Mouse (Mus musculus) limb, embryonic 13.5 days (tissue): ENCODE data around the gene Olfr1438-ps1. TPM values are rescaled to one million over a fixed set of nuclear protein-coding genes. Genes with fewer than 3 reads are reported as not detected.
"Not testable (repeated sequence)": the region's sequence is repeated elsewhere in the genome, so short reads cannot be mapped to it uniquely, and the experiment has no call there.

Experiments
- ATAC-seq: fragments of 200-750 bp; cut with Nextera tagmentation; 2 replicates; pipeline ENCODE4 v1.8.0; 2017; ENCODE audit warnings: low read depth, moderate number of reproducible peaks, moderate TSS enrichment; ENCODE audit not compliant: low FRiP score
- H3K27ac ChIP-seq: fragments of 300-500 bp; sonication (generic); 2 replicates; pipeline ENCODE4 v1.5.1; 2015; ENCODE audit warnings: inconsistent platforms, mild to moderate bottlenecking, moderate library complexity
- H3K27me3 ChIP-seq: fragments of 300-500 bp; sonication (generic); 2 replicates; pipeline ENCODE4 v1.6.1; 2015; ENCODE audit warnings: mild to moderate bottlenecking, inconsistent platforms
- H3K36me3 ChIP-seq: fragments of 300-500 bp; sonication (generic); 2 replicates; pipeline ENCODE4 v1.6.1; 2015; ENCODE audit warnings: inconsistent platforms, mild to moderate bottlenecking, moderate library complexity
- H3K4me1 ChIP-seq: fragments of 300-500 bp; sonication (generic); 2 replicates; pipeline ENCODE4 v1.6.1; 2015; ENCODE audit warnings: inconsistent platforms
- H3K4me2 ChIP-seq: fragments of 300-500 bp; sonication (generic); replicated peaks from 2 replicates; pipeline ENCODE4 v1.6.1; 2015; ENCODE audit warnings: inconsistent platforms, mild to moderate bottlenecking, moderate library complexity
- H3K4me3 ChIP-seq: fragments of 300-500 bp; sonication (generic); 2 replicates; pipeline ENCODE4 v1.5.1; 2015; ENCODE audit warnings: moderate library complexity, mild to moderate bottlenecking, inconsistent platforms
- H3K9ac ChIP-seq: fragments of 300-500 bp; sonication (generic); 2 replicates; pipeline ENCODE4 v1.6.1; 2015; ENCODE audit warnings: mild to moderate bottlenecking, inconsistent platforms
- H3K9me3 ChIP-seq: fragments of 300-500 bp; sonication (generic); 2 replicates; pipeline ENCODE4 v1.6.1; 2016; ENCODE audit warnings: inconsistent platforms
- WGBS: fragments of 180-500 bp; shearing (Covaris S2); methylation state at CpG from one replicate; pipeline ENCODE4 v1.1.7; 2015; 5-methylcytosine and 5-hydroxymethylcytosine counted together
- polyA plus RNA-seq: library from polyadenylated mRNA; unstranded; fragments of >200 nt; fragmentation: Nextera tagmentation; extraction: Ambion mirVana; gene quantifications from 2 replicates; pipeline ENCODE4 v1.2.1, GENCODE M21; 2015

Olfr1438-ps1 gene
- polyA plus RNA-seq = not detected in 2 replicates

DNA sequence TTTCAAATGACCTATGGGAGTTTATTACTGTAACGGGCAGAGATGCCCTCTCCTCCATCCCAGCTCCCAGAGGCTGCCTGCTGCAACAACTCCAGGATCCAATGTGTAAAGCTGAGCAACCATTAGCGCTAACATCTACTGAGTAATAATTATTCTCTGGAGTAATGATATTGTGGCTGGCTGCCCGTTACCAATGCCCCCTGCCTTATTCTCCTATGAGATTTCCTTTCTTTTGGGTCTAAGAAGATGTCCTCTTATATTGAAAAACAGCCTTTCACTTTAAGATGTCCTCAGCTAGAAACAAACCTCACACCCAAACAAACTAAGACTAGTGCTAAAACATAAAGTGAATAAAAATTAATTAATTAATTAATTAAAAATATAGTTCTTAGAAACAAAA lies at the start of gene Olfr1438-ps1:
Olfr1438-ps1 (minus strand) TSS at position 101 of the 400 bp plus-strand sequence.
- Histone ChIP-seq H3K36me3 (no peaks in the 10 kb centered on the region), H3K4me2 (no peak within 1 kb of the TSS), H3K9ac (no peak within 1 kb of the TSS), H3K4me1 (no peaks in the 10 kb centered on the region), H3K27ac (no peak within 1 kb of the TSS), H3K9me3 (no peaks in the 10 kb centered on the region), H3K4me3 (no peak within 1 kb of the TSS), H3K27me3 (no peaks in the 10 kb centered on the region)
- 81% methylated on average over 3 of the region's 3 CpGs for WGBS
- no peak for ATAC-seq

DNA sequence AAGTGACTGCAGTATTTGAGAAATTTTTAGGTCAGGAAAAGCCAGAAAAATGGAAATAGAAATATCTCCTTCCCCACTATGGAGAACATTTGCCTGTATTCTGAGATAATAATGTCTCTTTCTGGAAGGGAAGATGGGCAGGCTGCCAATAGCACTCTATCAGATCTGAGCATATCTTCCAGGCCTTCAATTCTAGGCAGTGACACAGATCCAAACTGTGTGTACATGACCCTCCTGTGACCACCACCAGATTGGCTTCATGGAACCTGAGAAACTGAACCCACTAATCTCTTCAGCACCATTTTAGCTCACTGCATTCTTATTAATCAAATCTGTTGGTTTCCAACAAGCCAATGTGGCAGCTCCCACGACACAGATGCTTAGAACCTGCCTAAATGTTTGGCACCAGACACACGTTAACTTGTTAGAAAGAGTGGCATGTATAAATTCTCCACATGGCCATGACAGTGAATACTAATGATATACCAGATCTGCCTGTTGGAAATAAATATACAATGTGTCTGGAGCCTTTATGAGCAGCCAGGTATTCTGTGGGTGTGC lies 38.8 kb upstream of the Olfr1438-ps1 start:
- WGBS = 65% methylated on average over 2 of the region's 2 CpGs

DNA sequence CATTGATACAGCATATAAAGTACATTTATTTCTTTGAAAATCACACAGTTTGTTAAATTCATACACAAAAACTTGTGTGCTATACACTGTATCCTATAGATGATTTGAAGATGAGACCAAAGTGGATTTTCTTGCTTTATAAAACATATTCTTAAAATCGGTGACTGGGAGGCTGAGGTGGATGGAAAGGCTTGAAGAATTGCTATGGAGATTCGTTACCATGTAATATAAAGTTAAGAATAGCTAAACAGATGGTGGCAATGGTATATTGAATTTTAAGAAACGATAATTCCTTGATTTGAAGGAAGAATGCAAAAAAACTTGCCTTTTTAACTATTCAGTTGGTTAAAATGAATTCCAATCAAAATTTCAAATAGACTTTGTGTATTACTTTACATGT lies 37.3 kb upstream of the Olfr1438-ps1 start:
- no peaks in the 10 kb centered on the region for H3K36me3 ChIP-seq
- 80% methylated on average over 3 of the region's 3 CpGs for WGBS
- H3K4me1 ChIP-seq = no peaks in the 10 kb centered on the region
- H3K4me2 ChIP-seq = no peak overlapping the region
- no peak overlapping the region for H3K27ac ChIP-seq
- ATAC-seq = no peak
- no peaks in the 10 kb centered on the region for H3K27me3 ChIP-seq
- no peak overlapping the region for H3K9ac ChIP-seq
- no peaks in the 10 kb centered on the region for H3K9me3 ChIP-seq
- H3K4me3 ChIP-seq = no peak overlapping the region

More for the DNA sequence above, 38.8 kb upstream of the Olfr1438-ps1 start:
- Histone ChIP-seq H3K4me2 (no peak overlapping the region), H3K4me1 (no peaks in the 10 kb centered on the region), H3K36me3 (no peaks in the 10 kb centered on the region), H3K27ac (no peak overlapping the region), H3K27me3 (no peaks in the 10 kb centered on the region), H3K9me3 (no peaks in the 10 kb centered on the region), H3K9ac (no peak overlapping the region), H3K4me3 (no peak overlapping the region)
- ATAC-seq = no peak

DNA sequence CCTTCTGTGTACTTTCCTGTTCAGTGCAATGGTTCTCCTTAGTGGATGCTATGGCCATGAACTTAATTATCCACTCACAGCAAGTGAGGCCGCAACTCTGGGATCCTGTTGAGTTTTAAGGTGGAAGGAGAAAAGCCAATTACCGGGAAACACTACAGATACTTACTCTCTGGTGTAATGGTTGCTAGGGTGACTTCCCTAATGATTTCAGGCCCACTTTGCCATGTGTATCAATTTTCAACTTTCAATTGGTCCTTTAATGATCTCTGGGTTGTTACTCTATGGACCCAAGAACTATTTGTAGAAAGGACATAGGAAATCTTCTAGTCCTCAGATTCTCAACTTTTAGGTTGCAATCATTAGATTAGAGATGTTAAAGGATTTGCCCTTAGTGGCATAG lies 10.7 kb downstream of the Olfr1438-ps1 start, which contains the start of gene Olfr1437:
Olfr1437 (minus strand) TSS at position 101 of the 400 bp plus-strand sequence.
- H3K4me1 ChIP-seq = no peaks in the 10 kb centered on the region
- H3K27me3 ChIP-seq = no peaks in the 10 kb centered on the region
- H3K9ac ChIP-seq = no peak within 1 kb of the TSS
- H3K27ac ChIP-seq = no peak within 1 kb of the TSS
- 35% methylated on average over 2 of the region's 2 CpGs for WGBS
- no peaks in the 10 kb centered on the region for H3K9me3 ChIP-seq
- ATAC-seq = no peak
- H3K4me2 ChIP-seq = no peak within 1 kb of the TSS
- no peak within 1 kb of the TSS for H3K4me3 ChIP-seq
- no peaks in the 10 kb centered on the region for H3K36me3 ChIP-seq

DNA sequence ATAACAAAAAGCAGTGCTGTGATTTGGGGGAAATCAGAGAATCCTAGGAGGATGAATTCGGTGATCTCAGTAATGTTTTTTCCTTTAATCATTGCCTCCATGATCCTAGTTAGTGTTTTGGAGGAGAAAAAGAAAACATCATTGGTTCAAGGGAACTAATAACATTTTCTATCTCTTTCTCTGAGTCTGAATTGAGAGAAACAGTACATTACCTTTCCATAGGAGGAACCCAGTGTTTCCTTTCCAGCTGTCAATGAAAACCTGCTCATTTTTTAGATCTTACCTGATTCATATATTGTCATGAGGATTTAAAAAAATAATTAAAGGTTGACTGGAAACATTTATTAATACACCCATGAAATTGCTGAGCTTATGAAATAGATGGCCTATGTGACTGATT lies 36.7 kb downstream of the Olfr1438-ps1 start, which contains the start of gene Olfr1436:
Olfr1436 (minus strand) TSS at position 101 of the 400 bp plus-strand sequence.
- not testable (repeated sequence) for H3K27ac ChIP-seq, H3K27me3 ChIP-seq, ATAC-seq, H3K4me2 ChIP-seq, H3K9ac ChIP-seq, H3K9me3 ChIP-seq, H3K4me1 ChIP-seq, H3K36me3 ChIP-seq, H3K4me3 ChIP-seq
- WGBS = 78% methylated on average over 1 of the region's 1 CpGs

DNA sequence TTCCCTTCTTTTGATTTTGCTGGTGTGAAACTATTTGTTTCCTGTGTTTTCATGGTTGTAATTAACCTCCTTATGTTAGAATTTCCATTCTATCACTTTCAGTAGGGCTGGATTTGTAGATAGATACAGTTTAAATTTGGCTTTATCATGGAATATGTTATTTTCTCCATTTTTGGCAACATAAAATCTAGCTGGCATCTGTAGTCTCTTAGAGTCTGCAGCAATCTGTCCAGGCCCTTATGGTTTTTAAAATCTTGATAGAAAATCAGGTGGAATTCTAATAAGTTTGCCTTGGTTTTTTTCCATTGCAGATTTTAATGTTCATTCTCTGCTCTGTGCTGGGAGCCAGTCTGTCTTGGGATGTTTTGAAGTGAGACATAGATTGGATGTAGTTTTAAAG lies 42.7 kb downstream of the Olfr1438-ps1 start:
- Histone ChIP-seq H3K4me3 (no peak overlapping the region), H3K4me1 (no peaks in the 10 kb centered on the region), H3K36me3 (no peaks in the 10 kb centered on the region), H3K9ac (no peak overlapping the region), H3K27me3 (no peaks in the 10 kb centered on the region), H3K4me2 (no peak overlapping the region), H3K9me3 (no peaks in the 10 kb centered on the region), H3K27ac (no peak overlapping the region)
- no peak for ATAC-seq

DNA sequence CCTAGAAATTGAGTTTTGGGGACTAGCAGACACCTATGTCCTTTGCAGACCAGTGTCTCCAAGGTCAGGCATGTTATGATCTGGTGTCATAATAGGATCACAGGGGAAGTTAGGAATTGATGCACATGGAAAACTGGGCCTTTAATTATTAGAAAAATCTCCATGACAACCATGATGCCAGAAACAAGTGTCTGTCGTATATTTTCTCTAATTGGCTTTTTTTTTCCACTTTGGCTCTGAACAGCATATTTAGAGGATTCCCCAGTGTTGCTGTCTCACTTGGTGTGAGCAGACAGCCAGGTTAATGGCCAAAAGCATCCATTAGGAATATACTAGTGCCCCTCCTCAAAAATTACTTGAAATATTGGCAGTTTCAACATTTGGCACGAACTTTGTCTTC lies 56.2 kb downstream of the Olfr1438-ps1 start, which contains the start of gene Olfr1434:
Olfr1434 (plus strand) TSS at position 301 of the 400 bp plus-strand sequence.
- H3K9me3 ChIP-seq = no peaks in the 10 kb centered on the region
- WGBS = 68% methylated on average over 2 of the region's 2 CpGs
- no peak for ATAC-seq

More for the DNA sequence above, 56.2 kb downstream of the Olfr1438-ps1 start, which contains the start of gene Olfr1434:
- Histone ChIP-seq H3K27ac (no peak within 1 kb of the TSS), H3K4me1 (no peaks in the 10 kb centered on the region), H3K36me3 (no peaks in the 10 kb centered on the region), H3K27me3 (no peaks in the 10 kb centered on the region), H3K4me3 (no peak within 1 kb of the TSS), H3K9ac (no peak within 1 kb of the TSS), H3K4me2 (no peak within 1 kb of the TSS)

Other genes starting within 250 kb of the Olfr1438-ps1 start
- not detected in 2 replicates for gene Olfr1426, start 243.9 kb downstream of the Olfr1438-ps1 start, polyA plus RNA-seq
- gene Olfr1427, start 232.6 kb downstream of the Olfr1438-ps1 start, polyA plus RNA-seq = not detected in 2 replicates
- not detected in 2 replicates for gene Olfr1428, start 220.0 kb downstream of the Olfr1438-ps1 start, polyA plus RNA-seq
- not detected in 2 replicates for gene Olfr76, start 212.7 kb downstream of the Olfr1438-ps1 start, polyA plus RNA-seq
- not detected in 2 replicates for gene Olfr1555-ps1, start 165.8 kb downstream of the Olfr1438-ps1 start, polyA plus RNA-seq
- gene Olfr1431, start 135.3 kb downstream of the Olfr1438-ps1 start, polyA plus RNA-seq = not detected in 2 replicates
- not detected in 2 replicates for gene Olfr1432, start 103.3 kb downstream of the Olfr1438-ps1 start, polyA plus RNA-seq
- gene Olfr262, start 94.3 kb downstream of the Olfr1438-ps1 start, polyA plus RNA-seq = not detected in 2 replicates
- not detected in 2 replicates for gene Olfr235, start 74.9 kb downstream of the Olfr1438-ps1 start, polyA plus RNA-seq
- gene Olfr1434, start 56.1 kb downstream of the Olfr1438-ps1 start, polyA plus RNA-seq = not detected in 2 replicates
- not detected in 2 replicates for gene Olfr1436, start 36.8 kb downstream of the Olfr1438-ps1 start, polyA plus RNA-seq
- gene Olfr1437, start 10.8 kb downstream of the Olfr1438-ps1 start, polyA plus RNA-seq = not detected in 2 replicates
- not detected in 2 replicates for gene Olfr1440, start 51.4 kb upstream of the Olfr1438-ps1 start, polyA plus RNA-seq
- not detected in 2 replicates for gene Olfr1441, start 81.5 kb upstream of the Olfr1438-ps1 start, polyA plus RNA-seq
- gene Pfpl, start 92.0 kb upstream of the Olfr1438-ps1 start, polyA plus RNA-seq = not detected in 2 replicates
- gene Mpeg1, start 124.9 kb upstream of the Olfr1438-ps1 start, polyA plus RNA-seq = 0.50 TPM in 2 replicates
- 5.2 and 5.8 TPM in 2 replicates for gene Dtx4, start 165.5 kb upstream of the Olfr1438-ps1 start, polyA plus RNA-seq
- 17.5 and 19.3 TPM in 2 replicates for gene Fam111a, start 209.8 kb upstream of the Olfr1438-ps1 start, polyA plus RNA-seq